Mouse (Mus musculus): ENCODE results near the gene F5. TPM values are rescaled to one million over a fixed set of nuclear protein-coding genes. Genes with fewer than 3 reads are reported as not detected.

The F5 gene
- 0.28 and 0.35 TPM in 2 replicates for polyA plus RNA-seq (2012; rRNA removed)

GRCm38 (mm10) chr1:164151387-164152088, at the start of gene F5:
TSS of gene F5 (plus strand) at chr1:164151838.
- TF ChIP-seq POLR2A (IDR thresholded peaks at IDR 0.05; ENCODE audit: extremely low read depth, insufficient read depth, low read length), result no peak
- no peak for TF ChIP-seq CTCF (IDR thresholded peaks at IDR 0.05; ENCODE audit: extremely low read depth, insufficient read depth, low read length)
- H3K27ac ChIP-seq (ENCODE audit: insufficient read depth, low read length), result no peak within 1 kb of the TSS
- no peaks in the 10 kb centered on the region for H3K4me1 ChIP-seq (ENCODE audit: control insufficient read depth, insufficient read depth, low read length)
- H3K4me3 ChIP-seq (ENCODE audit: insufficient read depth, low read length), result no peak within 1 kb of the TSS

- TF ChIP-seq CTCF (IDR thresholded peaks at IDR 0.05; ENCODE audit: extremely low read depth, insufficient read depth, low read length) (no peak), POLR2A (IDR thresholded peaks at IDR 0.05; ENCODE audit: extremely low read depth, insufficient read depth, low read length) (no peak)
- H3K4me1 ChIP-seq (ENCODE audit: control insufficient read depth, insufficient read depth, low read length), result peaks cover 1% of the 10 kb centered on the region; the same call in 1 of the 2 replicates
- H3K4me3 ChIP-seq (ENCODE audit: insufficient read depth, low read length), result no peak overlapping the region
- no peak overlapping the region for H3K27ac ChIP-seq (ENCODE audit: insufficient read depth, low read length)
These were observed 41.9 kb upstream of the F5 start for GRCm38 (mm10) chr1:164109763-164110162.

GRCm38 (mm10) chr1:164110591-164111329, 40.9 kb upstream of the F5 start:
- no peak for TF ChIP-seq POLR2A (IDR thresholded peaks at IDR 0.05; ENCODE audit: extremely low read depth, insufficient read depth, low read length)
- TF ChIP-seq CTCF (IDR thresholded peaks at IDR 0.05; ENCODE audit: extremely low read depth, insufficient read depth, low read length), result no peak
- Histone ChIP-seq H3K27ac (ENCODE audit: insufficient read depth, low read length) (no peak overlapping the region), H3K4me3 (ENCODE audit: insufficient read depth, low read length) (no peak overlapping the region), H3K4me1 (ENCODE audit: control insufficient read depth, insufficient read depth, low read length) (peaks cover 1% of the 10 kb centered on the region; the same call in 1 of the 2 replicates)

GRCm38 (mm10) chr1:164114280-164114679, 37.4 kb upstream of the F5 start:
- H3K27ac ChIP-seq (ENCODE audit: insufficient read depth, low read length), result no peak overlapping the region
- H3K4me3 ChIP-seq (ENCODE audit: insufficient read depth, low read length), result no peak overlapping the region
- TF ChIP-seq POLR2A (IDR thresholded peaks at IDR 0.05; ENCODE audit: extremely low read depth, insufficient read depth, low read length), result no peak
- TF ChIP-seq CTCF (IDR thresholded peaks at IDR 0.05; ENCODE audit: extremely low read depth, insufficient read depth, low read length), result no peak
- H3K4me1 ChIP-seq (ENCODE audit: control insufficient read depth, insufficient read depth, low read length), result peaks cover 1% of the 10 kb centered on the region; the same call in 1 of the 2 replicates

GRCm38 (mm10) chr1:164114947-164115493, 36.6 kb upstream of the F5 start, which contains the start of gene Selp:
TSS of gene Selp (plus strand) at chr1:164115264.
- no peaks in the 10 kb centered on the region; the same call in 1 of the 2 replicates for H3K4me1 ChIP-seq (ENCODE audit: control insufficient read depth, insufficient read depth, low read length)
- no peak within 1 kb of the TSS for H3K4me3 ChIP-seq (ENCODE audit: insufficient read depth, low read length)
- no peak within 1 kb of the TSS for H3K27ac ChIP-seq (ENCODE audit: insufficient read depth, low read length)
- TF ChIP-seq CTCF (IDR thresholded peaks at IDR 0.05; ENCODE audit: extremely low read depth, insufficient read depth, low read length) (no peak), POLR2A (IDR thresholded peaks at IDR 0.05; ENCODE audit: extremely low read depth, insufficient read depth, low read length) (no peak)

- no peak overlapping the region for H3K4me3 ChIP-seq (ENCODE audit: insufficient read depth, low read length)
- TF ChIP-seq POLR2A (IDR thresholded peaks at IDR 0.05; ENCODE audit: extremely low read depth, insufficient read depth, low read length), result no peak
- no peak for TF ChIP-seq CTCF (IDR thresholded peaks at IDR 0.05; ENCODE audit: extremely low read depth, insufficient read depth, low read length)
- no peak overlapping the region for H3K27ac ChIP-seq (ENCODE audit: insufficient read depth, low read length)
- H3K4me1 ChIP-seq (ENCODE audit: control insufficient read depth, insufficient read depth, low read length), result no peaks in the 10 kb centered on the region; the same call in 1 of the 2 replicates
These were observed 36.0 kb upstream of the F5 start for GRCm38 (mm10) chr1:164115647-164116046.

GRCm38 (mm10) chr1:164117869-164118268, 33.8 kb upstream of the F5 start:
- H3K4me1 ChIP-seq (ENCODE audit: control insufficient read depth, insufficient read depth, low read length), result no peaks in the 10 kb centered on the region; the same call in 1 of the 2 replicates
- no peak for TF ChIP-seq POLR2A (IDR thresholded peaks at IDR 0.05; ENCODE audit: extremely low read depth, insufficient read depth, low read length)
- TF ChIP-seq CTCF (IDR thresholded peaks at IDR 0.05; ENCODE audit: extremely low read depth, insufficient read depth, low read length), result no peak
- H3K27ac ChIP-seq (ENCODE audit: insufficient read depth, low read length), result no peak overlapping the region
- no peak overlapping the region for H3K4me3 ChIP-seq (ENCODE audit: insufficient read depth, low read length)

- Histone ChIP-seq H3K4me3 (ENCODE audit: insufficient read depth, low read length) (no peak overlapping the region), H3K4me1 (ENCODE audit: control insufficient read depth, insufficient read depth, low read length) (no peaks in the 10 kb centered on the region; the same call in 1 of the 2 replicates), H3K27ac (ENCODE audit: insufficient read depth, low read length) (no peak overlapping the region)
- TF ChIP-seq POLR2A (IDR thresholded peaks at IDR 0.05; ENCODE audit: extremely low read depth, insufficient read depth, low read length), result no peak
These were observed 31.5 kb upstream of the F5 start for GRCm38 (mm10) chr1:164119892-164120776.

GRCm38 (mm10) chr1:164120777-164121158, 30.9 kb upstream of the F5 start:
- TF ChIP-seq CTCF (IDR thresholded peaks at IDR 0.05; ENCODE audit: extremely low read depth, insufficient read depth, low read length) (no peak), POLR2A (IDR thresholded peaks at IDR 0.05; ENCODE audit: extremely low read depth, insufficient read depth, low read length) (no peak)
- Histone ChIP-seq H3K27ac (ENCODE audit: insufficient read depth, low read length) (no peak overlapping the region), H3K4me1 (ENCODE audit: control insufficient read depth, insufficient read depth, low read length) (no peaks in the 10 kb centered on the region; the same call in 1 of the 2 replicates), H3K4me3 (ENCODE audit: insufficient read depth, low read length) (no peak overlapping the region)
